Mouse (Mus musculus) MEL (cell line): ENCODE results near the gene Ahcyl1. TPM values are rescaled to one million over a fixed set of nuclear protein-coding genes. Genes with fewer than 3 reads are reported as not detected.

Source experiments
- DNase-seq: peaks from one replicate; pipeline ENCODE4 v3.0.0; 2011; ENCODE audit warnings: low read depth, low spot score
- H3K27ac ChIP-seq: 2 replicates; pipeline ENCODE4 v1.5.1; 2012; ENCODE audit warnings: low read depth, mild to moderate bottlenecking, control low read depth, low read length, moderate library complexity; ENCODE audit not compliant: control insufficient read depth
- H3K27me3 ChIP-seq, 2 experiments: fragments of 150-350 bp in 1 of 2; sonication (generic) in 1 of 2; 2 replicates each; pipeline ENCODE4 v1.6.1; 2012; ENCODE audit warnings: low read length in 2 of 2, mild to moderate bottlenecking in 2 of 2, improper control_type of control experiment in 1 of 2, moderate library complexity in 1 of 2; ENCODE audit not compliant: insufficient read depth in 2 of 2, control insufficient read depth in 1 of 2
- H3K36me3 ChIP-seq, 2 experiments: 2 replicates each; pipeline ENCODE4 v1.6.1; 2012 to 2014; ENCODE audit warnings: low read length in 2 of 2, improper control_type of control experiment in 1 of 2, inconsistent platforms in 1 of 2, mild to moderate bottlenecking in 1 of 2; ENCODE audit not compliant: insufficient read depth in 2 of 2, control insufficient read depth in 1 of 2
- H3K4me1 ChIP-seq, 2 experiments: fragments of 150-350 bp in 1 of 2; sonication (generic) in 1 of 2; 2 replicates each; pipeline ENCODE4 v1.6.1; 2012; ENCODE audit warnings: low read length in 2 of 2, improper control_type of control experiment in 1 of 2, mild to moderate bottlenecking in 1 of 2; ENCODE audit not compliant: insufficient read depth in 2 of 2, control insufficient read depth in 1 of 2
- H3K4me3 ChIP-seq, 2 experiments: fragments of 150-350 bp in 1 of 2; sonication (generic) in 1 of 2; 2 replicates each; pipeline ENCODE4 v1.5.1; 2012; ENCODE audit warnings: low read depth in 2 of 2, low read length in 2 of 2, mild to moderate bottlenecking in 2 of 2, moderate library complexity in 2 of 2, control low read depth in 1 of 2, improper control_type of control experiment in 1 of 2; ENCODE audit not compliant: control insufficient read depth in 1 of 2, insufficient read depth in 1 of 2
- H3K79me2 ChIP-seq: 2 replicates; pipeline ENCODE4 v1.6.1; 2012; ENCODE audit warnings: mild to moderate bottlenecking, low read length, moderate library complexity; ENCODE audit not compliant: control insufficient read depth, poor library complexity, insufficient read depth
- H3K9ac ChIP-seq: 2 replicates; pipeline ENCODE4 v1.6.1; 2012; ENCODE audit warnings: low read depth, mild to moderate bottlenecking, control low read depth, low read length, moderate library complexity; ENCODE audit not compliant: control insufficient read depth, poor library complexity, severe bottlenecking
- H3K9me3 ChIP-seq: fragments of 150-350 bp; sonication (generic); replicated peaks from 2 replicates; pipeline ENCODE4 v1.6.1; 2012; ENCODE audit warnings: mild to moderate bottlenecking, low read length, improper control_type of control experiment, moderate library complexity; ENCODE audit not compliant: insufficient read depth
- CTCF ChIP-seq, 3 experiments: IDR thresholded peaks in 2 of 3; conservative IDR thresholded peaks in 1 of 3; 2 replicates each; pipeline ENCODE4 v1.5.1; 2011 to 2012; ENCODE audit warnings: low read length in 3 of 3, low read depth in 2 of 3, mild to moderate bottlenecking in 2 of 3, improper control_type of control experiment in 1 of 3, inconsistent platforms in 1 of 3, mixed read lengths in 1 of 3, moderate library complexity in 1 of 3; ENCODE audit not compliant: control insufficient read depth in 1 of 3, insufficient read depth in 1 of 3, poor library complexity in 1 of 3, severe bottlenecking in 1 of 3
- E2F4 ChIP-seq: IDR thresholded peaks from 2 replicates; pipeline ENCODE4 v1.6.1; 2011; ENCODE audit warnings: low read depth, low read length, improper control_type of control experiment, borderline replicate concordance
- ELF1 ChIP-seq: IDR thresholded peaks from 2 replicates; pipeline ENCODE4 v1.6.1; 2014; ENCODE audit warnings: low read depth, mild to moderate bottlenecking, inconsistent platforms, low read length, improper control_type of control experiment, moderate library complexity
- EP300 ChIP-seq, 2 experiments: IDR thresholded peaks; 2 replicates each; pipeline ENCODE4 v1.6.1; 2011; ENCODE audit warnings: improper control_type of control experiment in 2 of 2, low read length in 2 of 2, low read depth in 1 of 2, mild to moderate bottlenecking in 1 of 2
- GABPA ChIP-seq: IDR thresholded peaks from 2 replicates; pipeline ENCODE4 v1.6.1; 2012; ENCODE audit warnings: low read depth, mild to moderate bottlenecking, inconsistent platforms, low read length, improper control_type of control experiment, moderate library complexity
- KAT2A ChIP-seq: conservative IDR thresholded peaks from 2 replicates; pipeline ENCODE4 v1.6.1; 2012; ENCODE audit warnings: low read depth, low read length, improper control_type of control experiment, inconsistent platforms
- MAFK ChIP-seq: IDR thresholded peaks from 2 replicates; pipeline ENCODE4 v1.6.1; 2011; ENCODE audit warnings: low read depth, mild to moderate bottlenecking, low read length, improper control_type of control experiment, borderline replicate concordance
- MAX ChIP-seq: IDR thresholded peaks from 2 replicates; pipeline ENCODE4 v1.6.1; 2011; ENCODE audit warnings: low read length, improper control_type of control experiment
- MAZ ChIP-seq: IDR thresholded peaks from 2 replicates; pipeline ENCODE4 v1.6.1; 2012; ENCODE audit warnings: low read depth, mild to moderate bottlenecking, inconsistent platforms, low read length, improper control_type of control experiment
- MYB ChIP-seq: IDR thresholded peaks from 2 replicates; pipeline ENCODE4 v1.6.1; 2011; ENCODE audit warnings: mild to moderate bottlenecking, low read depth, low read length, improper control_type of control experiment
- NELFE ChIP-seq: IDR thresholded peaks from 2 replicates; pipeline ENCODE4 v1.6.1; 2011; ENCODE audit warnings: low read depth, low read length, improper control_type of control experiment
- NRF1 ChIP-seq: IDR thresholded peaks from 2 replicates; pipeline ENCODE4 v1.6.1; 2014; ENCODE audit warnings: low read depth, mild to moderate bottlenecking, inconsistent platforms, low read length, improper control_type of control experiment, moderate library complexity; ENCODE audit not compliant: poor library complexity, insufficient read depth, severe bottlenecking
- POLR2A ChIP-seq, 2 experiments: IDR thresholded peaks; 2 replicates each; pipeline ENCODE4 v1.6.1; 2011 to 2012; ENCODE audit warnings: low read length in 2 of 2, mild to moderate bottlenecking in 2 of 2, control low read depth in 1 of 2, improper control_type of control experiment in 1 of 2, low read depth in 1 of 2, moderate library complexity in 1 of 2; ENCODE audit not compliant: control insufficient read depth in 1 of 2, insufficient read depth in 1 of 2, poor library complexity in 1 of 2
- POLR2AphosphoS2 ChIP-seq: IDR thresholded peaks from 2 replicates; pipeline ENCODE4 v1.6.1; 2011; ENCODE audit warnings: low read length, improper control_type of control experiment
- RCOR1 ChIP-seq: IDR thresholded peaks from 2 replicates; pipeline ENCODE4 v1.6.1; 2012; ENCODE audit warnings: low read depth, mild to moderate bottlenecking, inconsistent platforms, low read length, improper control_type of control experiment
- SMC3 ChIP-seq: IDR thresholded peaks from 2 replicates; pipeline ENCODE4 v1.6.1; 2011; ENCODE audit warnings: low read depth, low read length, improper control_type of control experiment
- TBP ChIP-seq: IDR thresholded peaks from 2 replicates; pipeline ENCODE4 v1.8.0; 2011; ENCODE audit warnings: low read depth, low read length, improper control_type of control experiment
- TCF12 ChIP-seq: IDR thresholded peaks from 2 replicates; pipeline ENCODE4 v1.6.1; 2014; ENCODE audit warnings: low read depth, mild to moderate bottlenecking, inconsistent platforms, low read length, improper control_type of control experiment, moderate library complexity
- UBTF ChIP-seq: IDR thresholded peaks from 2 replicates; pipeline ENCODE4 v1.6.1; 2012; ENCODE audit warnings: low read depth, mild to moderate bottlenecking, inconsistent platforms, low read length, improper control_type of control experiment, moderate library complexity, borderline replicate concordance; ENCODE audit not compliant: insufficient read depth
- USF1 ChIP-seq: IDR thresholded peaks from 2 replicates; pipeline ENCODE4 v1.6.1; 2014; ENCODE audit warnings: low read depth, mild to moderate bottlenecking, inconsistent platforms, low read length, improper control_type of control experiment, moderate library complexity
- ZC3H11A ChIP-seq: IDR thresholded peaks from 2 replicates; pipeline ENCODE4 v1.6.1; 2012; ENCODE audit warnings: low read depth, mild to moderate bottlenecking, inconsistent platforms, low read length, improper control_type of control experiment
- ZMIZ1 ChIP-seq: IDR thresholded peaks from 2 replicates; pipeline ENCODE4 v1.6.1; 2012; ENCODE audit warnings: low read depth, mild to moderate bottlenecking, inconsistent platforms, low read length, improper control_type of control experiment, moderate library complexity
- polyA plus RNA-seq, 2 experiments: library from polyadenylated mRNA; stranded (reverse) in 1 of 2; unstranded in 1 of 2; fragments of >175 nt in 1 of 2; fragments of >200 nt in 1 of 2; gene quantifications; 2 replicates each; pipeline versions ENCODE4 v1.2.1 to v1.2.4; 2012; ENCODE audit warnings: low replicate concordance in 2 of 2, low read depth in 1 of 2; ENCODE audit not compliant: insufficient read length in 2 of 2, insufficient read depth in 1 of 2, missing spikeins in 1 of 2
- total RNA-seq: library from RNA; depleted of rRNA; stranded (reverse); fragments of 300-350 nt; gene quantifications from 2 replicates; pipeline ENCODE4 v1.2.3, GENCODE M21; 2012

Gene Ahcyl1
- total and polyA plus RNA-seq, 3 experiments: 28.0 to 105 (median 104) TPM

- no peak overlapping the region for H3K4me3 ChIP-seq
- H3K79me2 ChIP-seq: peaks cover 2% of the 10 kb centered on the region; the same call in 1 of the 2 replicates
- H3K27ac ChIP-seq: no peak overlapping the region
- H3K4me1 ChIP-seq: peaks cover 0 to 9% of the 10 kb centered on the region in 2 experiments; a peak in 1 of 4 replicates
- H3K9me3 ChIP-seq: no peaks in the 10 kb centered on the region
- H3K9ac ChIP-seq: no peak overlapping the region
- peaks cover 0 to 8% of the 10 kb centered on the region in 2 experiments; a peak in 3 of 4 replicates for H3K27me3 ChIP-seq
- no peak for DNase-seq
- TF ChIP-seq MAFK: no peak
- TF ChIP-seq UBTF: no peak
- no peak for TF ChIP-seq MAX
- no peak for TF ChIP-seq MYB
- TF ChIP-seq MAZ: no peak
- no peak for TF ChIP-seq TCF12
- no peak for TF ChIP-seq EP300 (IDR thresholded peaks at IDR 0.05; ENCODE audit: low read depth in 1 of 2, low read length in 2 of 2)
- TF ChIP-seq ZC3H11A: no peak
- TF ChIP-seq POLR2A (IDR thresholded peaks at IDR 0.05; ENCODE audit: control insufficient read depth in 1 of 2, insufficient read depth in 1 of 2, low read depth in 1 of 2, low read length in 2 of 2, poor library complexity in 1 of 2): no peak
- no peak for TF ChIP-seq E2F4
- TF ChIP-seq KAT2A: no peak
- no peak for TF ChIP-seq USF1
- TF ChIP-seq SMC3: no peak
- TF ChIP-seq GABPA: no peak
- no peak for TF ChIP-seq RCOR1
- no peak for TF ChIP-seq POLR2AphosphoS2
- no peak for TF ChIP-seq ELF1
- no peak for TF ChIP-seq CTCF (IDR thresholded peaks at IDR 0.05 in 2 of 3, conservative IDR thresholded peaks at IDR 0.05 in 1 of 3; ENCODE audit: control insufficient read depth in 1 of 3, insufficient read depth in 1 of 3, low read depth in 2 of 3, low read length in 3 of 3, poor library complexity in 1 of 3, severe bottlenecking in 1 of 3)
- TF ChIP-seq, all 39 proteins: peak for 0
- H3K36me3 ChIP-seq: no peaks in the 10 kb centered on the region; a peak in 1 of 4 replicates
These were observed 60.1 kb downstream of the Ahcyl1 start for GRCm38 (mm10) chr3:107636236-107636635.

GRCm38 (mm10) chr3:107635836-107636235 lies 60.5 kb downstream of the Ahcyl1 start:
- Histone ChIP-seq H3K4me3 (no peak overlapping the region), H3K9me3 (no peaks in the 10 kb centered on the region), H3K27ac (no peak overlapping the region), H3K4me1 (peaks cover 0 to 9% of the 10 kb centered on the region in 2 experiments; a peak in 1 of 4 replicates), H3K79me2 (peaks cover 3% of the 10 kb centered on the region; the same call in 1 of the 2 replicates), H3K36me3 (no peaks in the 10 kb centered on the region; a peak in 1 of 4 replicates), H3K9ac (no peak overlapping the region), H3K27me3 (peaks cover 0 to 8% of the 10 kb centered on the region in 2 experiments; a peak in 3 of 4 replicates)
- TF ChIP-seq ELF1 (no peak), NRF1 (no peak), NELFE (no peak), POLR2A (IDR thresholded peaks at IDR 0.05; ENCODE audit: control insufficient read depth in 1 of 2, insufficient read depth in 1 of 2, low read depth in 1 of 2, low read length in 2 of 2, poor library complexity in 1 of 2) (no peak), POLR2AphosphoS2 (no peak), GABPA (no peak), ZMIZ1 (no peak), TBP (no peak)
- no peak for DNase-seq
